Mouse (Mus musculus): ENCODE measurements around the gene Otogl.

GRCm38 (mm10) chr10:107753471-107753870, 158.5 kb downstream of the Otogl start:
- no peak for TF ChIP-seq TCF12 (IDR thresholded peaks at IDR 0.05; ENCODE audit: insufficient read depth, poor library complexity, severe bottlenecking)
- no peak for TF ChIP-seq MYOG (IDR thresholded peaks at IDR 0.05; ENCODE audit: control insufficient read depth in 1 of 3, insufficient read depth in 1 of 3, insufficient read length in 2 of 3, low read depth in 2 of 3)
- TF ChIP-seq POLR2AphosphoS2 (IDR thresholded peaks at IDR 0.05; ENCODE audit: insufficient read length, low read depth) = no peak
- TF ChIP-seq POLR2A (IDR thresholded peaks at IDR 0.05; ENCODE audit: insufficient read length, low read depth) = no peak
- no peak for TF ChIP-seq MAX (IDR thresholded peaks at IDR 0.05; ENCODE audit: low read depth)
- TF ChIP-seq SRF (IDR thresholded peaks at IDR 0.05; ENCODE audit: control insufficient read depth, insufficient read length, low read depth) = no peak
- TF ChIP-seq USF1 (IDR thresholded peaks at IDR 0.05; ENCODE audit: low read depth) = no peak
- no peak for TF ChIP-seq TCF3 (IDR thresholded peaks at IDR 0.05; ENCODE audit: insufficient read length, low read depth)
- TF ChIP-seq MYOD1 (IDR thresholded peaks at IDR 0.05; ENCODE audit: control insufficient read depth in 1 of 3, insufficient read length in 2 of 3, low read depth in 2 of 3) = no peak
- no peak for TF ChIP-seq E2F4 (IDR thresholded peaks at IDR 0.05; ENCODE audit: insufficient read depth)

Data from myocyte (in vitro differentiated cells).